ENCODE assay signal across 10 mouse cellular contexts in genomic region chrY:872855-873549, GRCm38 (mm10). TPM values are rescaled to one million over a fixed set of nuclear protein-coding genes. Genes with fewer than 3 reads are reported as not detected.
DNase-seq lines count a peak whose midpoint lies in the region; ATAC-seq and TF ChIP-seq lines count a peak whose summit lies in the region.
"Had no signal": no experiment of that assay in that cellular context is flagged by ENCODE, and none has a peak within 500 bp of the region (broad histone marks: within the 10 kb centered on the region; RNA-seq: fewer than 3 reads in every experiment).

No protein-coding gene starts in this region.

- intact Hi-C loops in gastrocnemius, postnatal 36 days (cut with DNase I): no loop called here
- intact Hi-C loops in gastrocnemius, adult 2 months (cut with DNase I): no loop called here

- peak overlapping the region; percentile 32; the same call in 1 of the 2 replicates for H3K27ac ChIP-seq in hindbrain, embryonic 14.5 days
- H3K27ac ChIP-seq in neural tube, embryonic 13.5 days (replicated peaks): peak overlapping the region; percentile 18; the same call in 1 of the 2 replicates
- H3K27ac ChIP-seq in gastrocnemius, adult 2 months: no peak overlapping the region
- H3K27ac ChIP-seq: limb, embryonic 13.5 days had no signal

- peak overlapping the region; percentile 24; the same call in 1 of the 2 replicates for H3K4me2 ChIP-seq in hindbrain, embryonic 14.5 days (replicated peaks)
- H3K4me2 ChIP-seq in neural tube, embryonic 13.5 days: peak overlapping the region; percentile 18
- H3K4me2 ChIP-seq: limb, embryonic 13.5 days had no signal

- TF ChIP-seq CTCF in gastrocnemius, adult 2 months (IDR thresholded peaks at IDR 0.05): no peak

- peak; percentile 2 for DNase-seq in layer of hippocampus, adult 11-12 months (ENCODE audit: low spot score)
- no peak for DNase-seq in layer of hippocampus, adult 9-10 months (ENCODE audit: low spot score)
- DNase-seq in embryo, embryonic 10 days (ENCODE audit: low spot score): peak; percentile 14
- DNase-seq in hindbrain, embryonic 14.5 days (ENCODE audit: low spot score): peak; percentile 56
- no peak for DNase-seq in adipocyte (ENCODE audit: low spot score)
- DNase-seq in gastrocnemius, postnatal 36 days: no peak
- no peak for DNase-seq in gastrocnemius, adult 2 months
- DNase-seq: heart, postnatal 14 days had no signal

- 23% methylated on average over 11 of the region's 18 CpGs for WGBS in hindbrain, embryonic 14.5 days
- 34% methylated on average over 10 of the region's 18 CpGs for WGBS in neural tube, embryonic 13.5 days

- no peaks in the 10 kb centered on the region for H3K4me1 ChIP-seq in hindbrain, embryonic 14.5 days (replicated peaks; ENCODE audit: control insufficient read depth, insufficient read depth, low read length)
- no peaks in the 10 kb centered on the region for H3K4me1 ChIP-seq in neural tube, embryonic 13.5 days (replicated peaks)
- H3K4me1 ChIP-seq: limb, embryonic 13.5 days had no signal

- H3K36me3 ChIP-seq in hindbrain, embryonic 14.5 days (replicated peaks; ENCODE audit: control insufficient read depth, insufficient read depth): no peaks in the 10 kb centered on the region
- H3K36me3 ChIP-seq in neural tube, embryonic 13.5 days: no peaks in the 10 kb centered on the region
- H3K36me3 ChIP-seq: limb, embryonic 13.5 days had no signal

- no peak overlapping the region for H3K9ac ChIP-seq in hindbrain, embryonic 14.5 days
- H3K9ac ChIP-seq in neural tube, embryonic 13.5 days: no peak overlapping the region
- H3K9ac ChIP-seq: limb, embryonic 13.5 days had no signal

- H3K9me3 ChIP-seq in hindbrain, embryonic 14.5 days (ENCODE audit: control insufficient read depth, low read length): no peaks in the 10 kb centered on the region
- no peaks in the 10 kb centered on the region for H3K9me3 ChIP-seq in neural tube, embryonic 13.5 days
- H3K9me3 ChIP-seq: limb, embryonic 13.5 days had no signal

- H3K27me3 ChIP-seq in hindbrain, embryonic 14.5 days (ENCODE audit: control insufficient read depth, insufficient read depth, low read length): no peaks in the 10 kb centered on the region
- no peaks in the 10 kb centered on the region for H3K27me3 ChIP-seq in neural tube, embryonic 13.5 days
- H3K27me3 ChIP-seq: limb, embryonic 13.5 days had no signal

- peak; percentile 70; the same call in 1 of the 2 replicates for ATAC-seq in hindbrain, embryonic 14.5 days (ENCODE audit: low FRiP score)
- peak; percentile 83 for ATAC-seq in neural tube, embryonic 13.5 days (ENCODE audit: low read depth)

- H3K4me3 ChIP-seq in hindbrain, embryonic 14.5 days (replicated peaks; ENCODE audit: low read length): no peak overlapping the region
- H3K4me3 ChIP-seq in neural tube, embryonic 13.5 days: no peak overlapping the region
- H3K4me3 ChIP-seq in gastrocnemius, adult 2 months: no peak overlapping the region
- H3K4me3 ChIP-seq: limb, embryonic 13.5 days had no signal

RNA-seq across cellular contexts. Expression of gene Kdm5d, which starts 24.6 kb away (rescaled TPM):
- polyA plus RNA-seq in hindbrain, embryonic 14.5 days (2014; fragmentation: Nextera tagmentation; extraction: Ambion mirVana): 22.0 and 22.2 TPM in 2 replicates
- 8.6 and 8.9 TPM in 2 replicates for polyA plus RNA-seq in neural tube, embryonic 13.5 days (2015; fragmentation: Nextera tagmentation; extraction: Ambion mirVana)
- 1 to 10 TPM in 1 of 2 experiments, not detected in 1; 8.2 TPM for total RNA-seq in gastrocnemius, postnatal 36 days (2021)
- total RNA-seq in gastrocnemius, adult 2 months (2021): 10 to 100 TPM in 1 of 2 experiments, not detected in 1; 10.4 TPM

RNA-seq across cellular contexts. Expression of gene Uba1y, which starts 54.6 kb away (rescaled TPM):
- polyA plus RNA-seq in hindbrain, embryonic 14.5 days (2014; fragmentation: Nextera tagmentation; extraction: Ambion mirVana): 0.17 and 0.30 TPM in 2 replicates
- polyA plus RNA-seq in neural tube, embryonic 13.5 days (2015; fragmentation: Nextera tagmentation; extraction: Ambion mirVana): 0.06 TPM in 1 of 2 replicates, not detected in the other
- not detected for total RNA-seq in gastrocnemius, postnatal 36 days (2021)
- not detected for total RNA-seq in gastrocnemius, adult 2 months (2021)
- total RNA-seq: heart, postnatal 14 days had no signal
- polyA plus RNA-seq: limb, embryonic 13.5 days had no signal

Comparison
In these comparisons a context has a peak if more than half of its experiments do, and no peak if none do; other contexts are left out.
1. DNase-seq: peak in layer of hippocampus, adult 11-12 months (single experiment), embryo, embryonic 10 days (single experiment) and hindbrain, embryonic 14.5 days (single experiment); none in layer of hippocampus, adult 9-10 months (single experiment), adipocyte (single experiment), gastrocnemius, postnatal 36 days (0 of 2) and gastrocnemius, adult 2 months (single experiment).